Mouse (Mus musculus): ENCODE data around the gene Nipsnap1.

Gene Nipsnap1

DNA sequence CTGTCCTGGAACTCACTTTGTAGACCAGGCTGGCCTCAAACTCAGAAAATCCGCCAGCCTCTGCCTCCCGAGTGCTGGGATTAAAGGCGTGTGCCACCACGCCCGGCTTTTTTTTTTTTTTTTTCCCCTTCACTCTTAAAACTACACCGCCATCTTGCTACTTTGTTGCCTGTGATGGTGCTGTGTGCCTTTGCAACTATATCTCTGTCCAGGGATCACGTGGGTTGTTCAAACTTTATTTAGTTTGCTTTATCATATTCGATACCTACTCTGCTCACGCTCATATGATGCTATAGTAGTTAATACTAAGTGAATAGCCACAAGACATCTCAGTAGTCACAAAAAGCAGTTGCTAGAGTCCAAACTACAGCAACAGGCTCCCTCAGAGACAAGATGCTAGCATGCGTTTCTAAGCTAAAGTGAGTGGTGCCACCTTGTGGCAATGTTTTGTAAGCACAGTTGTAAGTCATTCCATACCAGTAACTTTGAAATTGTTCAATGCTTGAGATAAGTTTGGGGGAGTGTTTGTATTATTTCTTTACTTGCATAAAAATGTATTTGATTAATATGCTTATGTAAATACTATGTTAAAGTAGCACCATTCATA is 8.0 kb upstream of the Nipsnap1 start:
- peak; percentile 32 for DNase-seq (ENCODE audit: low spot score)

DNA sequence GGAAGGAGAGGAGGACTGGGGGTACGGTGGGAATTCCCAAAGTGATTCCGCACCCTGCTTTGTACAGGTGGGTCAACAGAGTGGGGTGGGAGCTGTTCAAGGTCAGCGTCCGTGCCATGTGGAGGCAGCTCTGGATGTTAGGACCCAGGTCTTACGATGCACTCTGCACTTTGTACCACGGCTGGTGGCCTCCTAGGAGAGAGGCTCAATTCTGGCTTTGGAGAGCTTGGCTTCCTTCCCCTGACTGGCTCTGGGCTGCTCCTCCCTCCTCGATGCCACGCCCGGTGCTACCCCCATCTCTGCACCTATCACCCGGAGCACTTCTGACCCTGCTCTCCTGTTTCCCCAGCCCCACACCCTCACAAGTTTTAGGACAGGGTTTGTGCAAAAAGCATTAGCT is 800 bp downstream of the Nipsnap1 start:
- DNase-seq (ENCODE audit: low spot score): peak; percentile 50

DNA sequence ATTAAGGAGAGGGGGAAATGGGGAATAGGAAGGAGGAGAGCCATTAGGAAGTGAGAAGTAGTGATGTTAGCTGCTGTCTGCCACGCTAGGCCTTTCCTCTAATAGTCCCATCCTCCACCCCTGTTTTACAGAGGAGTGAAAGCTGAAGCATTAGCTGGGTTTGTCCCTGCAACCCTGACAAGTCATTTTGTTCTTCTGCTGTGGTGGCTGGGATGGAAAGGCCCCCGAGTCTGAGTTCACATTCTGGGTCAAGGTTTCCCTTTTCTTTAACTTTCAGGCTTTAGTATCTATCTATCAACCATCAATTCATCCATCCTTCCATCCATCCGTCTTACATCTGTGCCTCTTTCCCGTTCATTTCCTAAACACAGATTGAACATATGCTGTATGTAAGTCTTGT is 7.3 kb downstream of the Nipsnap1 start:
- no peak for DNase-seq (ENCODE audit: low spot score)

DNA sequence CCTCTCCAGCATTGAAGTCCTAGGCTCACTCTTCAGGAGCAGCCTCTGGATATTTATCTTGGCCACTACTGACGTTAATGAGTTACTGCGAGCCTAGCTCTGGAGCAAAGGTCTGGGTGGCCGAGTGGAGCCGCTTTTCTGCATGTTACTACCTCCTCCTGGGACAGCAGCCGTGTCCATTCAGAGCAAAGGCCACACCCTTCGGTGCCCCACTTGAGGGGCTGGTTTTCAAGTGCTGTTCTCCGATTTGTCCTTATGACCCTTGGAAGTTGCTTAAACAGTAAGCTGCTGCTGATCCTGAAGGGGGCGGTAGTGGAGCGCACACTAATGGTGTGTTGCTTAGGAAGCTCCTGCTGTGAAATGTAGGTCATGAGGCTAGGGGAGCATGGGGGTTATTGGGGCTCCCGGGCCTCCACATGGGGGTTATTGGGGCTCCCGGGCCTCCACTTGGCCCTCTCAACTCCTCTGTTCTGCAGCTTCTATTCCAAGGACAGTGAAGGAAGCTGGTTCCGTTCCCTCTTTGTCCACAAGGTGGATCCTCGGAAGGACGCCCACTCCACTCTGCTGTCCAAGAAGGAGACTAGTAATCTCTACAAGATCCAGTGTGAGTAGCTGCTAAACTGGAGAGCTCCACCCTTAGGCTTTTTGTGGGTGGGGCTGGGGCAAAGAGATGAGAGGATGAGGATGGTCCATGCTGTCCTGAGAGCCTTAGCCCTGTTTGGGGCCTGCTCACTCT is 9.3 kb downstream of the Nipsnap1 start:
- peak; percentile 92 for DNase-seq (ENCODE audit: low spot score)

DNA sequence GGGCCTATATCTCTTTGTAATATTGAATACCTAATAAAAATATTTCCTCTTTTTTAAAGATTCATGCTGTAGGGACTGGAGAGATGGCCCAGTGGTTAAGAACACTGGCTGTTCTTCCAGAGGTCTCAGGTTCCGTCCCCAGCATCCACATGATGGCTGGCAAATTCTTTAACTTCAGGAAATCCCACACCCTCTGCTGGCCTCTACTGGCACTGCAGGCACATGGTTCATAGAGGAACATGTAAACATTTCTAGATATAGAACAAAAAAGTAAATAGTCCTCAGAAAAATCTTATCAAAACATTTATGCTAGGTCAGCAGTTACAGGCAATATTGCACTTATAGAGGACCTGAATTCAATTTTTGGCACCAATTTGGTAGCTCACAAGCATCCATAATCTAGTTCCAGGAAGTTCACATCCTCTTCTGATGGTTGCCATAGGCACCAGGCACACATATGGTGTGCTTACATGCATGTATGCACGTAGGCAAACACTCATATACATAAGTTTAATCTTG is 11.7 kb downstream of the Nipsnap1 start:
- no peak for DNase-seq (ENCODE audit: low spot score)

DNA sequence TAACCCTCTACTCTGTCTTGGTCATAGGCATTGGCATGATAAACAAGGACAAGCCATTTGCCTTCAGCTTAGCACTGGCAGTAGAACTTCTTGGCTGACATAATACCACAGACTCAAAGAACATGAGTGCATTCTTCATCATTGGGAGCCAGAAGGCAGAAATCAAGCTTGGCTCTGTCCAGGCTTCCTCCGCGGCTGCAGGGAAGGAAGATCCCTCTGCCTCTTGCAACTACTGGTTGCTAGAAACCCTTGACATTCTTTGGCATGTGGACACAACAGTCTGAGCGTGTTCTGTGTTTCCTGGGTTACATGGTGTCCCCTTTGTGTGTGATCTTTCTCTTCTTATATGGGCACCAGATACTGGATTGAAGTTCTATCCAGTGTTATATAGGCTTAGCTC is 13.2 kb downstream of the Nipsnap1 start:
- DNase-seq (ENCODE audit: low spot score): no peak

DNA sequence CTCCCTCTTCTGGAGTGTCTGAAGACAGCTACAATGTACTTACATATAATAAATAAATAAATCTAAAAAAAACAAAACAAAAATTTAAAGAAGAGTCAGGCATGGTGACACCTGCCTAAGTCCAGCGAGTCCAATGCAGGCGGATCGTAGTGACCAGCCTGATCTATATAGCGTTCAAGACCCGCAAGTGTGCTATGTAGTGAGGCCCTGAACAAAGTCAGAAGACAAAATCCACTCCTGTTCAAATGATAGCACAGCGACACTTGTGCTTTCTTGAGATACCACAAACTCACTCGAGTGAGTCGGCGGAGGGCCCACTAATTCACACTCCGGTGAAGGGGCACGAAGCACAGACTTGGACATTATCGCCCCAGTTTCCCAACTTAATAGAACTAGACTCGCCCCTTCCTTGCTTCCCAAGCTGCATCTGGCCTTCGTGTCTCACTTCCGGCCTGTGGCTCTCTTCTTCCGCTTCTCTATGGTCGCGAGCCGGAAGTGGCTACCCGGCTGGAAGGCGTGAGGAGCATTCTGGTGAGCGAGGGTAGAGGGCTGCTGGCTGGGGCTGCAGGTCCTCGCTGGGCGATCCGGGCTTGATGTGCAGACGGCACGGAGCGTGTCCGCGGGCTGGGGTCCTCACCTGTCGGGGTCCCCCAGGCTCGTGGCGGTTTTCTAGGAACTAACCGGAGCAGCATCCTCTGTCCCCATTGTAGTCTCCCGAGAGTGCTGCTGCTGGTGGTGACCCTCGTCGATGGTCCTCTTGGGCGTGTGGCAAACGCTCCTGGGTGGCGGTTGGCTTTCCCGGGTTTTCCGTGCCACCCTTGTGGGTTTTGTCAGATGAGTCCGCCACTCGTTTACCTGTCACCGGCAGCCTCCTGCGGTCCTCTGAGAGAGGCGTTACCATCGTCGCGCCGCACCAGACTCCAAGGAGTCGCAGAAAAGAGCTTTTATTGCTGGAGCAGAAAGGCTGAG is 21.4 kb downstream of the Nipsnap1 start, which contains the start of gene Thoc5:
Gene Thoc5, plus strand, starts transcription at position 473 of the 969 bp plus-strand sequence.
- peak; percentile 84 for DNase-seq (ENCODE audit: low spot score)

DNA sequence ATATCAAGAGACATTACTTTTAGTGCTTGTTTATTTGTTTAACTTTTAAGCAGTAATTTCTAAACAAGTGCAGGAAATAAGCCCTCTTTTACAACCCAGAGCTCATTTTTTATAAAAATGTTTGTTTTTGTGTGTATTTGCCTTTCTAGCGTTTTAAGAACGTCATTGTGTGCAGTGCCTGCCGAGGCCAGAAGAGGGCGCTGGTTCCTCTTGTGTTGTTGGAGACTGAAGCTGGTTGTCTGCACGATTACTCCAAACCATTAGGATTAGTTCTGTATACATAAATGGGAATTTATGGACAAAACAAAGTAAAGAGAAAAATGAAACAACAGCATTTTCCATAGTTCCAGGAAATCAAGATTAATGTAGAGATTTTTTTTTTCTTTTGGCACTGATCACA is 26.7 kb downstream of the Nipsnap1 start:
- DNase-seq (ENCODE audit: low spot score): no peak

DNA sequence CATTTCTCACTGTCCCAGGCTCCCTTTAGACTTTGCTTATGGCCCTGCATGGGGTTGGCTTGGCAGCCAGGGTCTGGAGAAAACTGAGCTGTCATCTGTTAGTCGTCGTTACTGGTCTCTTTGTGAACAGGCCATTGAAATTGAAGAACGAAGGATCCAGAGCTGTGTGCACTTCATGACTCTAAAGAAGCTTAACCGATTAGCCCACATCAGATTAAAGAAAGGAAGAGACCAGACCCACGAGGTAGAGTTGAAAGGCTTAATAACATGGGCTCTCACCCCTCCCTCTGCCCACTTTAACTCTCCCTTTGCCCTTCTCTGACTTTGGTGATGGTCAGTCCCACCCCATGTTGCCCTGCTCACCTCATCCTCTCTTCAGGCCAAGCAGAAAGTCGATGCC is 28.2 kb downstream of the Nipsnap1 start:
- DNase-seq (ENCODE audit: low spot score): no peak

DNA sequence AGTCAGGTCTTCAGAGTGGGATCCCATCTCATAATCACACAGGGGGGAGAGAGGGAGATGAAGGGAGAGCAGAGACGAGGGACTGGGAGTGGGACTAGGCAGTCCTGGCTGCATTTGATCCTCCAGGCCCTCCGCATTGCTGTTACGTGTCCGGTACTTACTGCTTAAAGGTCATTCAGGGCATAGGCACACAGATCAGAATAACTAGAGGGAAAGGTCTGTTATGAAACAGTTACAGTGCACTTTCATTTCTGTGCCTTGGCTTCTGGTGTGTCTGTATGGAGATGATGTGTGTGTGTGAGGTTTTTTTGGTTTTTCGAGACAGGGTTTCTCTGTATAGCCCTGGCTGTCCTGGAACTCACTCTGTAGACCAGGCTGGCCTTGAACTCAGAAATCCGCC is 32.5 kb downstream of the Nipsnap1 start:
- DNase-seq (ENCODE audit: low spot score): no peak

DNA sequence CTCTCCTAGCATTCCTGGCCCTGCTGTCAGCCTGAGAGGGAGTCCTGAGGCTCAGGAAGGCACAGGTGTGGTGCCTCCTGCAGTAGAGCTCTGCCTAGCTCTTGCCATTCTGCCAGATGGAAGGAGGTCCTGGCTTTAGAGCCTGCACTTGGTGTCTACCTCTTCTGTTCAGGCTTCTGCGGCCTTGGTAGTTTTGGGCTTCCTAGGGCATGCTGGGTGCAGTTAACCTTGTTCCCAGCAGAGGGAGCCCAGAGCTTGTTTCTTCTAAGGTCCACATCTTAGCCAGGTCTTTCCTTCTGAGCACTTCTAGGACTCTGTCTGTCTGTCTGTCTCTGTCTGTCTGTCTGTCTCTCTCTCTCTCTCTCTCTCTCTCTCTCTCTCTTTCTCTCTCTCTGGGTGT is 42.3 kb downstream of the Nipsnap1 start:
- peak; percentile 58 for DNase-seq (ENCODE audit: low spot score)

DNA sequence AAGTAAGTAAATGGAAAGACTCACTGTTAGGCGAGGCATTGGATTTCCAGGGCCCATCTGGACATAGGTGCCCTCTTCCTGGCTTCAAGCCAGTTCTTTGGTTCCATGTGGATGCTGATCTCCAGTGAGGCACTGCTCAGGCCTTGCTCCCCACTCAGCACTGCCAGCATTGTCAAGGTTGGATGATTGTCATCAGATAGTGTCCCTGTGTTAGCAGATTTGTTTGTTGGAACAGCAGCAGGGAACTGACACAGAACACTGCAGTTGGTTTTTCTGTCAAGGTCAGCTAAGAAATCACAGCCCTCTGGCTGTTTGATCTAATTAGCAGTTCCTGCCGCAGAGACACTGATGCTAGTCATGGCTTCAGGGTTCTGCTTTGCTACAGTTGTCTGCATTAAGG is 47.5 kb downstream of the Nipsnap1 start:
- DNase-seq (ENCODE audit: low spot score): no peak

DNA sequence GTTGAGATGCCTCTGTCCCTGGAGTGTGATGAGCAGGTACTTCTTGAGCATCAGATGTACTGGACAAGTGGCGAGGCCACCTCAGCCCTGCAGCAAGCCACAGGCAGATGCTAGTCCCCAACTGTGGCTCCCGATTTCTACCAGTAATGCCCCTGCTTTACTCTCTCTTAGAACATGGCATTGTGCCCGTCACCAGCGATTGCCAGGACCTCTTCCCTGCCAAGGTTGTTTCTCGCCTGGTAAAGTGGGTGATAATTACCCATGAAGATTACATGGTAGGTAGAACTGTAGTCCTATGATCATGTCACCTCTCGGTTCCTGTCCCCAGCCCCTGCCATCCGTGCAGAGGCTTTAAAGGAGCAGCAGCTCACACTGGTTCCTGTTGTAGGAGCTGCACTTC is 48.0 kb downstream of the Nipsnap1 start:
- no peak for DNase-seq (ENCODE audit: low spot score)

DNA sequence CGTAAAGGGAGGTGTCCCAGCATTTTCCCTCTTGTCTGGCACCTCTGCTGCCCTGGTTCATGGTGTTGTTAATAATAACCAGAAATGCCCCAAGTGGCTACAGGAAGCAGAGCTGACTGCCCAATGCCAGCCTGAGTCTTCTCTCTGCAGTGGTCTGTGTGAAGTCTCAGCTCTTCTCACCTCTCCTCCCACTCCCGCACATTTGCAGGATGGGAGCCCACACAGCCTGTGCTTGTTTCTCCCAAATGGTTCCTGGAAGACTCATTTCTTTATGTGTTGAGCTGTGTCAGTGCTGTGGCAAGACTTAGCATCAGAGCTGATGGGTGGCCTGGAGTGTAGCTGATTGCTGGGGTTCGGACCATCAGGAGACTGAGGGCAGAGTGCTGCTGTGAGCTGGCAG is 53.5 kb downstream of the Nipsnap1 start:
- DNase-seq (ENCODE audit: low spot score): no peak

DNA sequence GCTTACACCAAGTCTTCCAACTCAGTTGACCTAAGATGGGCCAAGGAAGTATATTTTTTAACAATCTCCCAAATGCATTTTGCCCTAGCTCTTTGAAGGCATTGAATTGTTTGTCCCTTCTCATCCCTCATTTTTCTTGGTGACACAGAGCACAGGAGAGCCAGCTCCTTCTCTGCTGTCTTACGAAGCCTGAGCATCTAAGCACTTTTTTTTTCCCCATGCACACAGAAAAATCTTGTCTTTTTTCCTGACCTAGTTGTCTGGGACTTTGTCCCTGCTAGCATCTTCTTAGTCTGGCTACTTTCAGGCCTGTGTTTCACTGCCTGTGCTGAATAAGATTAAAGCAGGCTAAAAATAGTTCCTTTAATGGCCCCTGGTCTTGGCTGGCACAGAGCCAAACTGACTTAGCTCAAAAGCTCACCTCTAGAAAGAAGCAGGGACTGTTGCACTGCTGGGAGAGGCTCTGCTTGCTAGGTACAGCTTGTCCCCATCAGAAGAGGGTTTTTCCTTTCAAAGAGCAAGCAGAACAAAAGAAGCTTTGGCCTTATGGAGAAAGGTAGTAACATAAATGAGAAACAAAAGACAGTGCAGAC is 57.4 kb downstream of the Nipsnap1 start:
- peak; percentile 45 for DNase-seq (ENCODE audit: low spot score)

DNA sequence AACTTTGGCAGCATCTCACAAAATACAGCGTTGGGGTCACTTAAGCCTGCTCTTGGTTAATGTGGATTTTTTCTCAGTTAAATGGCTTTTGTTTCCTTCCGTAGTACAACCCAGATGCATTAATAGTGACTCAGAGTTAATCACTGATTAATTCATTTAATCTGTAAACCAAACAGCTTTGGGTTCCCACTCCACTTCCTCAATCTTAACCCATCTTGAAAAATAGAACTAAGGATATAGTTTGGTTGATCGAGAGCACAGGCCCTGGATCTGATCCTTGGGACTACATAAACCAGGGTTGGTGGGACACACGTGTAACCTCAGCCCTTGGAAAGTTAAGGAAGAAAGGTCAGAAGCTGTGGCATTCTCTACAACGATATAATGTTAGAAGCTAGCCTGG is 62.5 kb downstream of the Nipsnap1 start:
- no peak for DNase-seq (ENCODE audit: low spot score)

Measured in yolk sac, embryonic 10.5 days (tissue).